20 mouse cellular contexts compared by ENCODE assay signal in the genomic region with DNA sequence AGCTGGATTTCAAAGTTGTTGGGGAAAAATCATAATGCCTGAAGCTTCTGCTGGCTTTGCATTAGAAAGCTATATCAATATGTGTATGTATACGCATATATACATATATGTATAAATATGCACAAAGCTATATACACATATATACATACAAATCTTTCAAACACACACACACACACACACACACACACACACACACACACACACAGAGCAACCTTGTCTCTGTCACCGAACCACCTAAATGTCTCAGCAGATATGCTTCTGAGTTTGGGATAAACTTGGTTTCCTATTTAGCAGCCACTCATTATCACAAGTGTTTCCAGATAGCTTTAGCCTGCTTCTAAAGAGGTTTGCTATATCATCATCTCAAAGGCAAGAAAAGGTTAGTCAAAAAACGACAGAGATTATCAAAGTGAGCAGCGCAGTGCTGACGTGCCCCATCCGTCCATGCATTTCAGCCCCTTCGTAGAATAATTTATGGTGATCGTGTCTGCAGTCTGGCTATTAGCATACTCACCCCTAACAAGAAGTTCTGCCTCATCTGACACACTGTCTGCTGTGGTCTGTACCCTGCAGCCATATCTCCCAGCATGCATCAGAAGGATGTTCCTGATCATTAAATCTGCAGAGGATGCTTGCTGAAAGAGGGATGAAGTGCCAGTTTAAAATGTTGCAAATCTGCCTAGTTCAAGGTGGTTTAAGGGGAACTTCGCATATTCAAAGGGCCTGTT.
DNase-seq lines count a peak whose midpoint lies in the region; ATAC-seq lines count a peak whose summit lies in the region.
"Had no signal": no experiment of that assay in that cellular context is flagged by ENCODE, and none has a peak within 500 bp of the region (broad histone marks: within the 10 kb centered on the region; RNA-seq: fewer than 3 reads in every experiment).

No protein-coding gene starts in this region.

- no peak overlapping the region for H3K27ac ChIP-seq in heart, embryonic 10.5 days
- no peak overlapping the region for H3K27ac ChIP-seq in hindbrain, embryonic 12.5 days
- H3K27ac ChIP-seq in neural tube, embryonic 12.5 days, result no peak overlapping the region
- H3K27ac ChIP-seq: forebrain, embryonic 10.5 days; limb, embryonic 13.5 days; liver, embryonic 13.5 days; lung, embryonic 15.5 days had no signal

- H3K4me1 ChIP-seq in heart, embryonic 10.5 days, result no peaks in the 10 kb centered on the region
- no peaks in the 10 kb centered on the region for H3K4me1 ChIP-seq in hindbrain, embryonic 12.5 days
- H3K4me1 ChIP-seq in neural tube, embryonic 12.5 days, result no peaks in the 10 kb centered on the region
- H3K4me1 ChIP-seq: forebrain, embryonic 10.5 days; limb, embryonic 13.5 days; liver, embryonic 13.5 days; lung, embryonic 15.5 days had no signal

- no peaks in the 10 kb centered on the region for H3K9me3 ChIP-seq in heart, embryonic 10.5 days
- H3K9me3 ChIP-seq in hindbrain, embryonic 12.5 days (replicated peaks), result no peaks in the 10 kb centered on the region
- H3K9me3 ChIP-seq in neural tube, embryonic 12.5 days, result 0 out of 2 replicates have a peak, but pooled peaks cover 3% of the 10 kb centered on the region
- H3K9me3 ChIP-seq: forebrain, embryonic 10.5 days; G1E; limb, embryonic 13.5 days; liver, embryonic 13.5 days; lung, embryonic 15.5 days had no signal

- no peak overlapping the region for H3K4me2 ChIP-seq in hindbrain, embryonic 12.5 days (replicated peaks)
- H3K4me2 ChIP-seq in neural tube, embryonic 12.5 days (replicated peaks), result no peak overlapping the region
- H3K4me2 ChIP-seq: limb, embryonic 13.5 days; liver, embryonic 13.5 days; lung, embryonic 15.5 days had no signal

- DNase-seq in heart, adult 11 months, result peak; percentile 17
- DNase-seq in heart, embryonic 10.5 days (ENCODE audit: low spot score), result no peak
- DNase-seq in mesoderm, embryonic 11.5 days (ENCODE audit: low read depth, low spot score), result peak; percentile 6
- no peak for DNase-seq in thymus, postnatal 4 days
- no peak for DNase-seq in cerebellum, postnatal 36 days
- no peak for DNase-seq in heart, adult 18-20 months
- DNase-seq: adrenal gland, postnatal 14 days; cerebellum, adult 11 months; gastrocnemius, postnatal 10 days; kidney, adult 11 months; liver, embryonic 13.5 days; spleen, adult 18-20 months; thymus, postnatal 36 days had no signal

- WGBS in heart, embryonic 10.5 days, result 64% methylated on average over 9 of the region's 9 CpGs
- WGBS in hindbrain, embryonic 12.5 days, result 74% methylated on average over 9 of the region's 9 CpGs
- WGBS in neural tube, embryonic 12.5 days, result 66% methylated on average over 9 of the region's 9 CpGs

- no peaks in the 10 kb centered on the region for H3K36me3 ChIP-seq in heart, embryonic 10.5 days
- no peaks in the 10 kb centered on the region for H3K36me3 ChIP-seq in hindbrain, embryonic 12.5 days
- no peaks in the 10 kb centered on the region for H3K36me3 ChIP-seq in neural tube, embryonic 12.5 days
- H3K36me3 ChIP-seq: forebrain, embryonic 10.5 days; G1E; limb, embryonic 13.5 days; liver, embryonic 13.5 days; lung, embryonic 15.5 days had no signal

- no peak overlapping the region for H3K4me3 ChIP-seq in heart, embryonic 10.5 days
- H3K4me3 ChIP-seq in hindbrain, embryonic 12.5 days, result no peak overlapping the region
- H3K4me3 ChIP-seq in neural tube, embryonic 12.5 days, result no peak overlapping the region
- H3K4me3 ChIP-seq: forebrain, embryonic 10.5 days; limb, embryonic 13.5 days; liver, embryonic 13.5 days; lung, embryonic 15.5 days had no signal

- H3K9ac ChIP-seq in hindbrain, embryonic 12.5 days, result no peak overlapping the region
- no peak overlapping the region for H3K9ac ChIP-seq in neural tube, embryonic 12.5 days
- H3K9ac ChIP-seq: limb, embryonic 13.5 days; liver, embryonic 13.5 days; lung, embryonic 15.5 days had no signal

- ATAC-seq in hindbrain, embryonic 12.5 days (ENCODE audit: low FRiP score), result peak; percentile 83
- peak; percentile 82 for ATAC-seq in neural tube, embryonic 12.5 days (ENCODE audit: low FRiP score, low read depth)
- ATAC-seq: activated CD4-positive, CD25-positive, alpha-beta regulatory T cell, adult 4 months had no signal

- no peaks in the 10 kb centered on the region for H3K27me3 ChIP-seq in heart, embryonic 10.5 days (ENCODE audit: insufficient read depth, poor library complexity, severe bottlenecking)
- H3K27me3 ChIP-seq in hindbrain, embryonic 12.5 days, result no peaks in the 10 kb centered on the region
- no peaks in the 10 kb centered on the region for H3K27me3 ChIP-seq in neural tube, embryonic 12.5 days (replicated peaks)
- H3K27me3 ChIP-seq: limb, embryonic 13.5 days; liver, embryonic 13.5 days; lung, embryonic 15.5 days had no signal

Comparison
In these comparisons a context has a peak if more than half of its experiments do, and no peak if none do; other contexts are left out.
1. DNase-seq: peak in heart, adult 11 months (single experiment) and mesoderm, embryonic 11.5 days (single experiment); none in heart, embryonic 10.5 days (single experiment), thymus, postnatal 4 days (single experiment), cerebellum, postnatal 36 days (0 of 2) and heart, adult 18-20 months (0 of 2).